Mouse (Mus musculus) heart, embryonic 15.5 days (tissue): Measurements from ENCODE around the gene Adam11. TPM values are rescaled to one million over a fixed set of nuclear protein-coding genes. Genes with fewer than 3 reads are reported as not detected.

Experiments used
- ATAC-seq: fragments of 200-750 bp; cut with Nextera tagmentation; replicated peaks from 2 replicates; pipeline ENCODE4 v1.8.0; 2017; ENCODE audit warnings: low read depth, moderate TSS enrichment; ENCODE audit not compliant: insufficient number of reproducible peaks, insufficient read depth, low FRiP score
- H3K27ac ChIP-seq: fragments of 300-500 bp; sonication (generic); 2 replicates; pipeline ENCODE4 v1.5.1; 2015; ENCODE audit warnings: mild to moderate bottlenecking, inconsistent platforms
- H3K27me3 ChIP-seq: fragments of 300-500 bp; sonication (generic); 2 replicates; pipeline ENCODE4 v1.6.1; 2015; ENCODE audit warnings: inconsistent platforms
- H3K36me3 ChIP-seq: fragments of 300-500 bp; sonication (generic); 2 replicates; pipeline ENCODE4 v1.6.1; 2015; ENCODE audit warnings: mild to moderate bottlenecking, inconsistent platforms
- H3K4me1 ChIP-seq: fragments of 300-500 bp; sonication (generic); replicated peaks from 2 replicates; pipeline ENCODE4 v1.6.1; 2015; ENCODE audit warnings: inconsistent platforms
- H3K4me2 ChIP-seq: fragments of 300-500 bp; sonication (generic); 2 replicates; pipeline ENCODE4 v1.6.1; 2015; ENCODE audit warnings: inconsistent platforms, mild to moderate bottlenecking, moderate library complexity
- H3K4me3 ChIP-seq: fragments of 300-500 bp; sonication (generic); 2 replicates; pipeline ENCODE4 v1.5.1; 2015; ENCODE audit warnings: mild to moderate bottlenecking, inconsistent platforms
- H3K9ac ChIP-seq: fragments of 300-500 bp; sonication (generic); 2 replicates; pipeline ENCODE4 v1.6.1; 2015; ENCODE audit warnings: mild to moderate bottlenecking, inconsistent platforms
- H3K9me3 ChIP-seq: fragments of 300-500 bp; sonication (generic); replicated peaks from 2 replicates; pipeline ENCODE4 v1.6.1; 2016; ENCODE audit warnings: inconsistent platforms
- WGBS: fragments of 180-500 bp; shearing (Covaris S2); methylation state at CpG from one replicate; pipeline ENCODE4 v1.1.7; 2015; ENCODE audit warnings: mixed read lengths; 5-methylcytosine and 5-hydroxymethylcytosine counted together
- polyA plus RNA-seq: library from polyadenylated mRNA; unstranded; fragments of >200 nt; fragmentation: Nextera tagmentation; extraction: Ambion mirVana; gene quantifications from 2 replicates; pipeline ENCODE4 v1.2.1, GENCODE M21; 2015

Gene Adam11
- polyA plus RNA-seq, 1 experiment from 2014 or later, result 5.5 TPM

- H3K4me2 ChIP-seq, result no peak overlapping the region
- 70% methylated on average over 12 of the region's 12 CpGs for WGBS
Observed at GRCm38 (mm10) chr11:102769993-102770661, 8.9 kb downstream of the Adam11 start.

GRCm38 (mm10) chr11:102770662-102771435 is 9.6 kb downstream of the Adam11 start:
- H3K4me3 ChIP-seq, result no peak overlapping the region
- H3K4me1 ChIP-seq, result peaks cover 28% of the 10 kb centered on the region
- H3K27me3 ChIP-seq, result peaks cover 7% of the 10 kb centered on the region; the same call in 1 of the 2 replicates
- no peak overlapping the region for H3K9ac ChIP-seq
- H3K27ac ChIP-seq, result peak overlapping the region; percentile 24
- H3K9me3 ChIP-seq, result no peaks in the 10 kb centered on the region
- WGBS, result 27% methylated on average over 15 of the region's 15 CpGs
- H3K4me2 ChIP-seq, result no peak overlapping the region
- no peaks in the 10 kb centered on the region for H3K36me3 ChIP-seq
- ATAC-seq, result no peak; the same call in 1 of the 2 replicates

More at GRCm38 (mm10) chr11:102769993-102770661, 8.9 kb downstream of the Adam11 start:
- H3K9ac ChIP-seq, result no peak overlapping the region
- peak overlapping the region; percentile 14 for H3K27ac ChIP-seq
- ATAC-seq, result no peak
- H3K4me1 ChIP-seq, result peaks cover 25% of the 10 kb centered on the region
- H3K27me3 ChIP-seq, result peaks cover 7% of the 10 kb centered on the region; the same call in 1 of the 2 replicates
- no peaks in the 10 kb centered on the region for H3K36me3 ChIP-seq
- H3K4me3 ChIP-seq, result no peak overlapping the region
- no peaks in the 10 kb centered on the region for H3K9me3 ChIP-seq

- H3K4me2 ChIP-seq, result no peak overlapping the region
- WGBS, result 41% methylated on average over 16 of the region's 16 CpGs
- no peaks in the 10 kb centered on the region for H3K36me3 ChIP-seq
- H3K27ac ChIP-seq, result no peak overlapping the region
- H3K9ac ChIP-seq, result no peak overlapping the region
- H3K27me3 ChIP-seq, result peaks cover 7% of the 10 kb centered on the region; the same call in 1 of the 2 replicates
- no peak for ATAC-seq
- no peaks in the 10 kb centered on the region for H3K9me3 ChIP-seq
- H3K4me1 ChIP-seq, result peaks cover 28% of the 10 kb centered on the region
- H3K4me3 ChIP-seq, result no peak overlapping the region
Observed at GRCm38 (mm10) chr11:102771916-102772714, 10.9 kb downstream of the Adam11 start.

- no peaks in the 10 kb centered on the region for H3K36me3 ChIP-seq
- no peak overlapping the region for H3K27ac ChIP-seq
- H3K9me3 ChIP-seq, result no peaks in the 10 kb centered on the region
- no peak overlapping the region for H3K4me3 ChIP-seq
- H3K4me2 ChIP-seq, result no peak overlapping the region
- H3K9ac ChIP-seq, result no peak overlapping the region
- peaks cover 7% of the 10 kb centered on the region; the same call in 1 of the 2 replicates for H3K27me3 ChIP-seq
- ATAC-seq, result no peak
- H3K4me1 ChIP-seq, result peaks cover 37% of the 10 kb centered on the region
- WGBS, result 76% methylated on average over 18 of the region's 18 CpGs
Observed at GRCm38 (mm10) chr11:102772771-102773700, 11.8 kb downstream of the Adam11 start.

GRCm38 (mm10) chr11:102773713-102774611 is 12.7 kb downstream of the Adam11 start:
- Histone ChIP-seq H3K27ac (peak overlapping the region; percentile 71), H3K4me2 (peak overlapping the region; percentile 98), H3K4me3 (peak overlapping the region; percentile 60), H3K4me1 (peaks cover 46% of the 10 kb centered on the region), H3K9me3 (no peaks in the 10 kb centered on the region), H3K36me3 (no peaks in the 10 kb centered on the region), H3K9ac (peak overlapping the region; percentile 58), H3K27me3 (peaks cover 7% of the 10 kb centered on the region; the same call in 1 of the 2 replicates)
- under 1% methylated on average over 46 of the region's 46 CpGs for WGBS
- peak; percentile 18; the same call in 1 of the 2 replicates for ATAC-seq

GRCm38 (mm10) chr11:102774621-102775141 is 13.4 kb downstream of the Adam11 start:
- peaks cover 7% of the 10 kb centered on the region; the same call in 1 of the 2 replicates for H3K27me3 ChIP-seq
- 2% methylated on average over 25 of the region's 25 CpGs for WGBS
- peak overlapping the region; percentile 98 for H3K4me2 ChIP-seq
- H3K27ac ChIP-seq, result peak overlapping the region; percentile 71
- H3K4me1 ChIP-seq, result peaks cover 49% of the 10 kb centered on the region
- H3K9ac ChIP-seq, result peak overlapping the region; percentile 58
- H3K4me3 ChIP-seq, result peak overlapping the region; percentile 60
- no peaks in the 10 kb centered on the region for H3K36me3 ChIP-seq
- ATAC-seq, result peak; percentile 87
- H3K9me3 ChIP-seq, result no peaks in the 10 kb centered on the region

- no peaks in the 10 kb centered on the region for H3K36me3 ChIP-seq
- H3K27ac ChIP-seq, result peak overlapping the region; percentile 55; the same call in 1 of the 2 replicates
- H3K4me3 ChIP-seq, result peak overlapping the region; percentile 38
- H3K27me3 ChIP-seq, result no peaks in the 10 kb centered on the region
- H3K9ac ChIP-seq, result peak overlapping the region; percentile 57
- H3K4me2 ChIP-seq, result peak overlapping the region; percentile 68
- 21% methylated on average over 21 of the region's 21 CpGs for WGBS
- H3K9me3 ChIP-seq, result no peaks in the 10 kb centered on the region
- peaks cover 57% of the 10 kb centered on the region for H3K4me1 ChIP-seq
- 0 out of 2 replicates have a peak, but pooled peaks have one; percentile 12 for ATAC-seq
Observed at GRCm38 (mm10) chr11:102777598-102777997, 16.4 kb downstream of the Adam11 start.

GRCm38 (mm10) chr11:102778165-102778564 is 16.9 kb downstream of the Adam11 start:
- ATAC-seq, result no peak
- Histone ChIP-seq H3K27ac (0 out of 2 replicates have a peak overlapping the region, but pooled peaks have one; percentile 55), H3K4me3 (no peak overlapping the region), H3K27me3 (no peaks in the 10 kb centered on the region), H3K4me1 (peaks cover 63% of the 10 kb centered on the region), H3K36me3 (no peaks in the 10 kb centered on the region), H3K4me2 (peak overlapping the region; percentile 68), H3K9me3 (no peaks in the 10 kb centered on the region), H3K9ac (peak overlapping the region; percentile 57)
- 43% methylated on average over 14 of the region's 14 CpGs for WGBS

GRCm38 (mm10) chr11:102778597-102778996 is 17.4 kb downstream of the Adam11 start:
- Histone ChIP-seq H3K9me3 (no peaks in the 10 kb centered on the region), H3K4me3 (no peak overlapping the region), H3K4me2 (no peak overlapping the region), H3K27me3 (no peaks in the 10 kb centered on the region), H3K4me1 (peaks cover 67% of the 10 kb centered on the region), H3K27ac (0 out of 2 replicates have a peak overlapping the region, but pooled peaks have one; percentile 7), H3K36me3 (no peaks in the 10 kb centered on the region), H3K9ac (no peak overlapping the region)
- 51% methylated on average over 5 of the region's 5 CpGs for WGBS
- no peak for ATAC-seq
